Mouse (Mus musculus) CD4-positive, CD25-positive, alpha-beta regulatory T cell, adult 9 weeks (primary cell): ENCODE measurements around the gene Kng1. TPM values are rescaled to one million over a fixed set of nuclear protein-coding genes. Genes with fewer than 3 reads are reported as not detected.

Source experiments
- polyA plus RNA-seq: library from polyadenylated mRNA; unstranded; fragments of 100-300 nt; shearing (Covaris generic); gene quantifications from one replicate; pipeline ENCODE4 v1.2.1, GENCODE M21; 2017

Gene Kng1
- polyA plus RNA-seq = not detected

GRCm38 (mm10) chr16:23057668-23058447 lies at the start of gene Kng1:
Kng1 (plus strand) TSS chr16:23057865.

GRCm38 (mm10) chr16:23028966-23029600 lies 28.6 kb upstream of the Kng1 start, which contains the start of gene Kng2:
Kng2 (minus strand) TSS chr16:23029482.

GRCm38 (mm10) chr16:23107231-23107942 lies 49.7 kb downstream of the Kng1 start, which contains the start of gene Eif4a2:
Eif4a2 (plus strand) TSS chr16:23107444.

GRCm38 (mm10) chr16:23127673-23128375 lies 70.2 kb downstream of the Kng1 start, which contains the start of gene Rfc4:
Rfc4 (minus strand) TSS chr16:23127737.

Other genes starting within 250 kb of the Kng1 start
- gene Crygs, start 246.3 kb upstream of the Kng1 start, polyA plus RNA-seq = not detected
- gene Tbccd1, start 200.2 kb upstream of the Kng1 start, polyA plus RNA-seq = 29.1 TPM
- gene Dnajb11, start 200.0 kb upstream of the Kng1 start, polyA plus RNA-seq = 111 TPM
- gene Ahsg, start 166.6 kb upstream of the Kng1 start, polyA plus RNA-seq = not detected
- gene Fetub, start 139.5 kb upstream of the Kng1 start, polyA plus RNA-seq = not detected
- not detected for gene Hrg, start 106.8 kb upstream of the Kng1 start, polyA plus RNA-seq
- not detected for gene Kng2, start 28.4 kb upstream of the Kng1 start, polyA plus RNA-seq
- 294 TPM for gene Eif4a2, start 49.6 kb downstream of the Kng1 start, polyA plus RNA-seq
- 31.3 TPM for gene Rfc4, start 69.9 kb downstream of the Kng1 start, polyA plus RNA-seq
- 0.57 TPM for gene Adipoq, start 88.7 kb downstream of the Kng1 start, polyA plus RNA-seq
- 115 TPM for gene St6gal1, start 166.9 kb downstream of the Kng1 start, polyA plus RNA-seq